Mouse (Mus musculus) cerebellum, adult 2 months (tissue): ENCODE data around the gene Rab31.

Source experiments
- CTCF ChIP-seq: fragments of 200-500 bp; IDR thresholded peaks from 2 replicates; pipeline ENCODE4 v1.5.1; 2011; ENCODE audit warnings: low read depth, mild to moderate bottlenecking, control low read depth, low read length, moderate library complexity, borderline replicate concordance; ENCODE audit not compliant: insufficient read depth
- POLR2A ChIP-seq: fragments of 200-500 bp; IDR thresholded peaks from 2 replicates; pipeline ENCODE4 v1.6.1; 2011; ENCODE audit warnings: low read length, control low read depth, borderline replicate concordance; ENCODE audit not compliant: insufficient read depth

- TF ChIP-seq CTCF (no peak), POLR2A (no peak)
These were observed 116.9 kb downstream of the Rab31 start for GRCm38 (mm10) chr17:65655608-65656007.
